Mouse (Mus musculus): ENCODE data around the gene Dgkg. TPM values are rescaled to one million over a fixed set of nuclear protein-coding genes. Genes with fewer than 3 reads are reported as not detected.

Dgkg gene
- total RNA-seq, 2 experiments from 2014 or later, result 0.71 to 0.72 TPM

DNA sequence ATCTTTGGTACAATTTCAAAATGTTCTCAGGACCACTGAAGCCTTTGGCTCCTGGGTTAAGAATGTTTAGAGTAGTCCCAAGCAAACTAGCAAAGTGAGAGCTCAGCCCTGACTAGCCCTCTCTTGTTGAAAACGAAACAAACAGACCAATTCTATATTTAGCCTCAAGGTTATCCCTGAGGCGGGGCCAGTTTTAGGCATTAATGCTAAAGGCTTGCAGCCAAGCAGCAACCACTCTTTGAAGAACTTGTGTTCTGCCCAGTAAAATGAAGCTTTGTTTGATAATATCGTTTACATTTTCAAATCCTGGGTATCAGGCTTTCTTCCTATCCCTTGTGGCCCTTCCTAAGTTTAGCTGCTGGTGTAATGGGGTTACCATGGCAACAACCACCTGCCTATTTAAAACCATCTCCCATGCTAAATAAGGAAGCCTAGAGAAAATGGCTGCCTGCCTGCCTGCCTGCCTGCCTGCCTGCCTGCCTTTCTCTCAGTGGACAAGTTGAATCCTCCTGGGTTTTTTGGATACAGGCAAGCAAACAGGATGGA lies 111.9 kb downstream of the Dgkg start:
- DNase-seq, result peak; percentile 37

DNA sequence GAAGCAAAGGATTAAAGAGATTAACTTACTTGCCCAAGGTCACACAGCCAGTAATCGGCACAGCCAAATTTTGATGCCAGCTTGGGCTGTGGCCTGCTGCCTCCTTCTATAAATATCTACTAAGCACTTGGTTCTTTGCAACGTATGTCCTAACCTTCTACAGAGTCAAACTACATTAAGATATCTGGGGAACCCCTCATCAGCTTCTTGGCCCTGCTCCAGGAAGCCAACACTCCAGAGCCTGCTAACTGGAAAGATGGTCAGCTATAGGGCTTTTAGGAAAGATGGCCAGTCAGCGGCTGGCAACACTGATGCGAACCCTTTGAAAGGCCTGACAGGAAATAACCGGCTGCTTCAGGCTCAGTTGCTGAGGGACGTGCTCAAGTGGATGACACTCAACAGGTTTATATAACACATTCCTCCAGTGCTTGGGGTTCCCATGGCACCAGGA lies 114.3 kb downstream of the Dgkg start:
- peak; percentile 47 for DNase-seq

DNA sequence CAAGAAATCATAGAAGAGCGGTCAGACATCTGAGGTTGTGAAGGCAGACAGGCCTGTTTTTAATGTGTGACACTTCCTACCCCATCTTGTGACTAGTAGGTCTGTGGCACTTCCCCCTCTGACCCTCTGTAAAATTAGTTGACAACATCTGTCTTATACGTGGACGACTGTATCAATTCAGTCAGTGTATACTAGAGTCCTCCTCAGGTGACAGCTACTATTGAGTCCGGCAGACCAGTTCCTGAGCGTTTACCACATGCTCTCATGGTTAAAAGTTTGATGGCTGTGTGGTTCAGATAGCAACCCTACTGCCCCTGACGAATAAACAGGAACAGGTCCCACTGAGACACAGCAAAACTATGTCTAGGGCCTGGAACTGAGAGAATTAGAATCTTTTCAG lies 117.7 kb downstream of the Dgkg start:
- DNase-seq, result no peak

DNA sequence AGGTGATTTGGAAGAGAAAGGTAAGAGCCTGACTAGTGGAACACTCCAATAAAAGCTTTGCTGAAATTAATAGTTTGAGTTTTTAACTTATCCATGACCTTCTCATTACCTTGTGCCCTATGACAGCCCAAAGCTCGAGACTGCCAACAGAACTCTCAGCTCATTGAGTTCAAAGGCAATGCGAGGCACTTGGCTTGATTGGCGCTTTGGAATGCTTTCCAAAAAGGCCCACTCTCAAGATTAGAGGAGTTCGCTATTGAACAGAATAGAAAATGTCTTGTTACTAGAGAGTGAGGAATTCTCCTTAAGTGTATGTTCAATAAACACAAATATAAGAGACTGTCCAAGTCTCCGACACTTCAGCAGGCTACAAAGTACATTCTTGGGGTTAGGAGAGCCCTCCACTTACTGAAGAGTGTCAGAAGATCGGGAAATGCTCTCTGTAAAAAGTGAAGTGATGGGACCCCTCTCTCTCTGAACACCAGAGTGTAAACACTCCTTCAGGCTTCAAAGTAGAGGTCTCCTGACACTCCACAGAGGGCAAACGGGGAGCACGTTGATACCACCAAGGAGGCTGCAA lies 120.3 kb downstream of the Dgkg start:
- DNase-seq, result no peak

DNA sequence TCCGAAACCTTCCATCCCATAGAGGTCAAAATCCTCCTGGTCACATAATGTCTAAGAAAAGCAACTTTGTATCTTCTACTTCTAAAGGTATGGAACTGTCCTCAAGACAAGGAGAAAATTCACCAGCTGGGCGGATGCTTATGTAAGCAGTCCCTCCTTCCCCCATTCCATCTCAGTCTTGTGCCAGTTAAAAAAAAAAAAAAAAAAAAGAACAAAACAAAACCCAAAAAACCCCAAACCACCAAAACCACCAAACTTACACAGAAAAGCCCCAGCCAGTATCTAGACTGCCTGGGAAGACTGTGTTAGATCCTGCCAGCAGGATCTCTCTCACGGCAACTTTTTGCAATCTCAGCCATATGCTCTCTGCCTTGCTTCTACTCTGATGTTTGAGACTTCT lies 123.9 kb downstream of the Dgkg start:
- no peak for DNase-seq

DNA sequence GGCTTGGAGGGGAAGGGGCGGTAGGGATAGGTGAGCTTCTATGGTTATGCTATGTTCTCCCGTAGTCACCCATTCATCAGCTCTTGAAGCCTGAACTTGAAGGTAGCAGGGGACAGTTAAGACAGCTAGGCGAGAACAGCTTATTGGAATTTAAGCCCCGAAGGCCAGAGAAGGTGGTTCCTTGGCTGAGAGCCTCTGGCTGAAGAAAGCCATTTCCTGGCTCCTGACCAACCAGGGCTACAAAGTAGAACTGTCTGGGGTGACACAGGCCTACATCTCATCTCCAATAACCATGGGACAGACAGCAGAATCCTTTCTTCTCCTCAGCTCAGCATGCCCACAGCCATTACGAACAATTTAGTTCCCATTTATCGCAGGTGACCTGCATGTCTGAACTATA lies 125.2 kb downstream of the Dgkg start:
- DNase-seq, result peak; percentile 68

DNA sequence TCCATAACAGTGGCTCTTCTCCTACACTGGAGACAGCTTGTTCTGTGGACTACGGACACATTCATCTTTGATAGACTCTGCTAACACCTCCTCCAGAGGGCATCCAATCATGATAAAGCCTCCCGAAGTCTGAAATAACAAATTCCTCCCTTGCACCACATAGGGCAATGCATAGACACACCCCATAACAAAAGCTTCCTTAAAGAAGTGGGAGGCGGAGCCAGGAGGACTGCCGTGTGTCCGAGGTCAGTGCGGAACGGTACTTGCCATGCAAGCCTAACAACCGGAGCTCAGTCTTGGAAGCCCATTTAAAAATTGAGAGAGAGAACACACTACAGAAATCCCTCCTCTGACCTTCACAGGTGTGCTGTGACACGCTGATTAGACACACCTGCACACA lies 126.0 kb downstream of the Dgkg start:
- no peak for DNase-seq

DNA sequence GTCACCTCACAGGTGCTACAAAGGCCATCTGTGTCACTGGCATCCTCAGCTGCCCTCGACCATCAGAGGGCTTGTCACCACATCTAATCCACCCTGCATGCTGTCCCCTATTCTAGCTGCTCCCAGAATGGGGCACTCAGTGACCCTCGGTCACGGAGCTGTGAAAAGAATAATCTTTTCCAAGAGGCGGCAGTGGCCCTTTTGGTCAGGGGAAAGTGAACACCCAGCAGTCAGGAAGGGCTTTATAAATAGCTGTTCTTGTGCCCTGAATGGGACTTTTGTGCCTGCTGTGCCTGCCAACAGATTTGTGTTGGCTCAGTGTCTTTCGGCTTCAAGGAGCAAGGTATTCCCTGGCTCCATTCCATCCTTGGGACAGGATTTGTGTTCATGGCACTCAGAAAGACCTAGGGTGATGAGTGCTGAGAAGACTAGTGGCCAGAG lies 129.5 kb downstream of the Dgkg start:
- peak; percentile 63 for DNase-seq

DNA sequence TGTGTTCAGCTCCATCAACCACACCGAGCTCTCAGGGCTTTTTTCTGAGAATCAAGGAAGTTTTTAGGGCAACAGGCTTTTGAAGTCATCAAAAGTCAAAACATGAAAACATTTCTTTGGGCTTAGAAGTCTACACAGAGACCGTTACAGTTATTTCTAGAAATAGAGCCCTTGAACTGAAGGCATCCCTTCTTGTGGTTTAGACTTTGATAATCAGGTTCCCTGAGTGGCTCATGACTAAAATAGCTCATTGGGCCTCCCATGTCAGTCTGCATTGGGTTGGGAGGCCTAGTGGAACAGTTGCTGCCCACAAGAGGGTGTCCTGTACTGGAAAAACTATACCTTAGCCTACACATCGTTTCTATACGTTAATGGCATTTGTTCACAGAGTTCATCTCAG lies 130.6 kb downstream of the Dgkg start:
- no peak for DNase-seq

DNA sequence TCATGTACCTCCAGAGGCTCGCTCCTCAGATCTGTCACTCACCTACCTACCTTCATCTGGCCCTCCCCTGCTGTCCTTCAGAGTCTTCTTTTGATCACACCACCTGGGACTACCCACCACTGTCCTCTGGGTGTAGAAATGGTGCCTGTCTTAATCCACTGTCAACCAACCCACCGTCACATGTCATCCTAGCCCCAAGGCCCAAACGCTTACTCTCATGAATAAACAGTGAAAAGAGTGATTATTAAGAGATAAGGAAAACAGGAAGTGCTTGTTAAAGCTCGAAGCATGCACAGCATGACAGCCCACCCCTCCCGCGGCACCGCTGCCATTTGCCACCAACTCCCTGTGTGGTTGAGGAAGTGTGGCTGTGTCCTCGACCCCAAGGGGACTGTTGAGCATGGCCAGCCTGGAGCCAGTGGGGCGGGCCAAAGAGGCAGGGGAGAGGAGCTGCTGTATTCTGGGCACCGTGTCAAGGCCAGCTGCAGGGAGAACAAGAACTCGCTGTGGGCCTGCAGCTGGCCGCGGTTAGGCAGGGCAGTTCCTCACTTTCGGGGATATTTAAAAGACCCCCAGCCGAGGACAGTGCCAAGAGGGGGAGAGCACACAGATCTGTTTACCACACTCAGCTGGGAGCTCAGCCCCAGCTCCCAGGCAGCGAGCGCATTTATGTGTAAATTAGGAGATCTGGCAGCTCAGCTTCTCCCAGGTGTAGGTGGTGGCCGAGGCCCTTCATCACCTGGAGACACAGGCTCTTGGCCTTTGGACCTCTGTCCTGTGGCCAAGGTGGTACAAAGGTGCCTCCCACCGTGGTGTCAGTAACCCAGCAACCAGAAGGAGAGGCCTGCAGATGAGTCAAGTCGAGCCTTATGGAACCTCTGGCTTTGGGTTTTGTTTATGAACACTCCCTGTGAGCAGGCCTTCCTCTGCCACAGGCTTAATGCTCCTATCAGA lies 139.3 kb downstream of the Dgkg start:
- peak; percentile 84 for DNase-seq

DNA sequence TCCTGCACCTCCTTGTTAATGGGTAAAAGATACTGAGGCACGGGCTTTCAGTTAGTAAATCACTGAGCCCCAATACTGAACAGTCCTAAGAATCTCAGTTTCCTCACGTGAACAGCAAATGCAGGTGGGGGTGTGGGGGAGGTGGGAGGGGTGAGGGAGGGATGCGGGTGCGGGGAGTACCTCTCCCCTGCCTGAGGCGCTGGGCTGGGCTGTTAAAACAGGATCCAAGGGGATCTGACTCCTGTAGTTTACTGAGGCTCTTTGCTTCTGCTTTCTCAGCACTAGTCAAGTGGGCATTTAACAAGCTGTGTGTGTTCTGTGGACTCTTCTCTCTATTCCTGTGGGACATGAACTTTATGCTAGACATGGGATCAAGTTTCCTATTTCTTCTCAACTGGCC lies 141.5 kb downstream of the Dgkg start:
- no peak for DNase-seq

DNA sequence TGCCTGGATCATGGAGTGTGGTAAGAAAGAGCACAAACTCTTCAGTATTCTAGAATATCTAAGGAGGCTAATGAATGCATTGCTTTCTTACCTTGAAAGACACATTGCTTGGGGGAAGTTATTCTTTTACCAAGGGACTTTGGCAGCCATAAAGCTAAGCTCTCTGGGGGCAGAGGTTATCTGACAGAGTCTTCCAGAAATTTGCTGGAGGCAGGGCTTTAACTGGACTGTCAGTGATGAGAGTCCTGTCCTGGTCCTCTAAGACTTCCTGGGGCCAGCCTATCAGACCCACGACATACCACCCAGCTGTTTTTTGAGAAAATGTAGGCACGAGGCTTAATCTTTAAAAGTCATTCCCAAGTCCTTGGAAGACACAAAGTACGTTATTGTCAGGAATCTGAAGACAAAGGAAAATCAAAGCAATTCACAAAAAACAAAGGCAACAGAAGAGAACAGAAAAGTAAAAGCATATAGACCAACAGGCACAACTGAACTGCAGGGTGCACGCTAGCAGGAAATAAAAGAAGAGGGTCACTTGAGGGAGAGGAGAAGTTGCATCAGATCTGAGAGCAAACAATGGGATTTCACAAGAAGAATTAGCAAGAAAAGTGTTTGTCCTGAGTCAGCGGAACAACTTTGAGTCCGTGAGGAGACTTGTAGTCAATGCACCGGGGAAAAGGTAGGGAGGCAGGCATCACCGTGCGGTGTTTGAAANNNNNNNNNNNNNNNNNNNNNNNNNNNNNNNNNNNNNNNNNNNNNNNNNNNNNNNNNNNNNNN lies 146.0 kb downstream of the Dgkg start:
- DNase-seq, result no peak

DNA sequence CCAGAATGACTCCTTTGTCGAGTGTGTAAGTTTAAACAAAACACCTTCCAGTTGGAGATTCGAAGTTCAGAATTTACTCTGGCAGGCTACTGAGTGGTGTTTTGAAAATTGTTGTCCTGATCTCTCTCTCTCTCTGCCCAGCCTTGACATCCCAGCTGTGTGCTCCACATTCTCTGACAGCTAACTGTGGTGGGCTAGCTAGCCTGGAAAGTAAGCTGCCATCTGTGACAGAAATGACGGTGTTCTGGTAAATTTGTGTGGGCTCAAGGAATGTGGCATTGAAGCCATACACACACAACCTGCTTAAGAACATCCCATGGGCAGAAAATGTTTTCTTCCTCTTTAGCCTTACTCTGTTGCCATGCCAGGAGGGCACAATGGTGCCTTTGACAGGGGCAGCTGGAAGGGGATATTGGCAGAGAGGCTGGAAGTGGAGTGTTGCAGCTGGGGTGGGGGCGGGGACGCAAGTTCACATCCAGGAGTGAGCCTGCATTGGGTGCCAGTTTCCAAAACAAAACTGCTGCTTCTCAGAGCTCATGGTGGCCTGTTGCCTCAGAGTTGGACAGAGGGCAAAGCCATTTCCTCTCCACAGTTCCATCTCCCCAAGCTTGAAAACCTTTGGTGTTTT lies 148.0 kb downstream of the Dgkg start:
- DNase-seq, result no peak

DNA sequence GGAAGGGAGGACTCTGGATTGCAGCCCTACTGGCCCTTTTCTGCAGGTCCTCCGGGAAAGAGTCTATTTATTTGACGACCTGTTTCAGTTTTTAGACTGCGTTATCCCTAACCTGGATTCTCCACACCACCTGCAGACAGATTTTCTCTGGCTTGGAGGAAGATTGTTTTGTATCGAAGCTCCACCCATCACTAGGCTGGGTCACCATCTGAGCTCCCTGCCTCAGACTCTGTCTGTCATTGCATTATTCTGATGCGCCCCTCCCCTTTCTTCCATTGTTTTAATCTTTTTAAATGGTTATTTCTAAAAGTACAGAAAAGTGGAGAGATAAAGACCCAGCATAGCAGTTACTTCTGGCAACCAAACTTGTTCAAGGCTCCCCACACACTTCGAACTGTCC lies 151.4 kb downstream of the Dgkg start:
- no peak for DNase-seq

DNA sequence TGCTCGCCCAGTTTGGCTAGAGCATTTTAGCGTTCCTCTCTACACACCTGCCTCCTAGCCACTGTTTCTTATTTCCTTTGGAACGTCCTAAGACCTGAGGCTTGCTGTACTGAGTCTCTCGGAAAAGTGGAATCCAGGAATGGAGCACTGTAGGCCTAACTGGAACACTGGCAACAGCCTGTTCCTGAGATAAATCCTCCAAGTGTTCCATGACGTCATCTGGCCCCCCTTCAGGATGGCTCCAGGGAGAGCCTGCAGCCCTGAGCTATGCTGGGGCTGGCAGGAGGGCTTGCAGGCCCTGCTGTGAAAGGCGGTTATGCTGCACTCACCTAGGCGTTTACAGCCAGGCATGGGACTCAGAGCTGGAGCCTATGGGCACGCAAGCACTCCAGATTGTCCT lies 152.2 kb downstream of the Dgkg start:
- DNase-seq, result peak; percentile 80

DNA sequence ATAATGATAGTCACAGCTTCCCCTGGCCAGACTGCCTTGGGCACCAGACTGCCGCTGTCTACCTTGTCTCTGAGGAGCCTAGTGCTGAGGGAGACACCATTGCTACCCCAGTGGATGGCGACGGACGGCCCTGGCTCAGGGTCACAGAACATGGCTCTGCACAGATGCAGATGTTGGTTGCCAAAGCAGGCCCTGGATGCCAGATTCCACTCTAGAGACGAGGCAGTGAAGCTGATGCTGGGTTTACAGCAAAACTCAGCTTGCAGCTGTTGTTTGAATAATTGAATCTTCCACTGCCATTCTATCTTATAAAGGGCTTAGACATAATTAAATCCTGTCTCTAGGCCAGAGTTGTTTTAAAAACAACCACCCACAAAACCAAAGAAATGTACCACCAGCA lies 153.0 kb downstream of the Dgkg start:
- DNase-seq, result peak; percentile 29

DNA sequence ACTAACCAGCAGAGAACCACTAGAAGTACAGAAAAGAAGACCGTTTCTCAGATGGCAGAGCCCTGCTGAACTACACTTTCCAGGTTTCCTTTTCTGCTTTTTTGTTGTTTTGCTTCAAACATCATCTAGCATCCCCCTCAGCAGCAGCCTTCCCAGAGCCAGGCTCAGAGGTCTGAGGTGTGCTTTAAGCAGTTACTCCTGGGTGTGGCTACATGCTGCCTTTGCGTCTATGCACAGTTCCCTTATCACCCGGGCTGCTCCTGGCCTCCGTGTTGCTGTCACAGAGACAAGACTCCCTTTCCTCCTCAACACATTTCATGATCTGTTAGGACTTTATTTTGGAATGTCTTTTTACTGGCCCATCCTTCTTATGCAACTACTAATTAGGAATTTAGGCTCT lies 153.6 kb downstream of the Dgkg start:
- no peak for DNase-seq

DNA sequence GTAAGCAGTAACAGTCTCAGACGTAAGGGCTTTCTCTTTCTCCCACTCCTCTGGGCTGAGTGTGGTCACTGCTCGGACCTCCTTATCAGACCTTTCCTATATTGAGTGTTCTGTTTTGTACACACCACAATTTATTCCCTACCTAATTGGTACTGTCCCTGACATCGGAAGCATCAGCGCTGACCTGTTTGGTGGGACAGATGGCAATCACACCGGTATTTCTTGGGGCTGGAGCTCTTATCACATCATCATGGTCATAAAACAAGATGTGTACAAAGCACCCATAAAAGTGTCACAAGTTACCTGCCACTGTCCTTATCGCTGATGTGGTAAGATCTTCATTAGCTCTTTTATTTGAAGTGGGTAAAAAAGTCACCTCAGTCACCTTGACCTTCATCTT lies 155.2 kb downstream of the Dgkg start:
- DNase-seq, result no peak

DNA sequence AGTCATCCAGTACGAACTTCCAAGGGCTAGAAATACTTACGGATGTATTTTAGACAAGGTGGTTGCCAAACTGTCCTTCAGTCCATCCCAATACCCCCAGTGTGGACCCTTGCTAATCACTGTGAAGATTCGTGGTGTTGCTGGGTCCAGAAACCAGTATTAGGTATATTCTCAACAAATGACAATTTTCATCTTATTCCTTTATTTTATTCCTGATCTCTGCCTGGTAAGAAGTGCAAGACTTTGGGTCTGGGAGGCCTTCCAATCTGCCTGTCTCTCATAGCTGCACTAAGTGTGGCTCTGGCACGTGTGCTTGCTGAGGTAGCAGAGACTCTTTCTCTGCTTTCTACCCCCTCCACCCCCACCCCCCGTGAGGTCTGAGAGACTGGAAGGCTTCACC lies 156.5 kb downstream of the Dgkg start:
- DNase-seq, result no peak

DNA sequence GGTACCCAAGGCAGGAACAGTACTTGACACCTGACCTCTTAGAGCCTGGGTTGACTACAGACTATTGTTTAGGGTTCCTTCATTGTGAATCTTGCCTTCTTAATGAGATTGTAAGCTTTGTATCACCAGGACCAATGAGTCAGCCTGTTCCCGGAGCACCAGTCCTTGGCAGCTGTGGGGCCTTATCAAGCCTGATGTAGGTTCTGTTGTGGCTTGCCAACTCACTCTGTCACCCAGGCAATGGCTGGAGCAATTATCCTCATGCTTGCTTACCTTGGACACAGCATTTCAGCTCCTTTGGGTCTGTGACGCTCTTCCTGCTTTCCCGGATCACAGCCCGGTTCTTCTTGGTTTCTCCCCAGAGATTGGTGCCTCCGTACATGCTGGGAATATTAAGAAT lies 157.1 kb downstream of the Dgkg start:
- peak; percentile 55 for DNase-seq

DNA sequence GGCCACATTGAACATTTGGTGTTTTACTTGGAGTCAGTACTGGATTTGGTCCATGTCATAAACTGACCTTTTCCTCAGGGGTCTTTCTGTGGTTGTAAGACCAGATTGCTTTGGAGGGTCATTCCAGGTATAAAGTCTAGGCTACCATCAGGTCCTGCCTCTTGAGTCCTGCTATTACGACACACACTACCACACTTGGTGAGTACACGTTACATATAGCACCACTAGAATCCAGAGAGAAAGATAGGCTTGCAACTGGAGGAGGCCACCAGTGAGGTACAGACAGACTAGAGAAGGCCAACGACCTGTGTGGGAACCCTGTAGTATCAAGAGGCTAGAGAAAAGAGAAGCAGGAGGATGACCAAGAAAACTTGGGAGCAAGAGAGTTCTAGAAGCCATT lies 157.6 kb downstream of the Dgkg start:
- DNase-seq, result no peak

DNA sequence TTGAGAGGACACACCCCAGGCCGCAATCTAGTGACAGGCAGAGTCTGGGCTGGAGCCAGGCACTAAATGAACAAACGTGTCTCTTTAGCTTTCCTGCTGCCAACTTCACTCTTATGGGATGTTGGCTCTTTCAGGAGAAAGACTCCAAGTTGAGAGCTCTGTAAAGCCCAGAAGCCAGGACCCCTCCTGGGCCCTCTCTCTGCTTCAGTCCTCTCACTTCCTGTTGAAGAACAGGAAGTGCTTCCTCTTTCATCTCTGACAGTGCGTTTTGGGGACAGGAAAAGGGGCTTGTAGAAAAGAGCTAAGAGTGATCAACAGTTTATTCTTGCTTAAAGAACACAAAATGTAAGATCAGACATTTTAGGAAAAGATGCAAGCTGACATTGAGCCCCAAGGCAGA lies 159.0 kb downstream of the Dgkg start:
- DNase-seq, result no peak

Measured in heart, postnatal 4 days (tissue).